Mouse (Mus musculus) left cerebral cortex, postnatal 25 days (tissue): ENCODE measurements at regions not wholly inside any gene's neighbourhood (a gene's known extent, or its start where the extent isn't known, plus 50 kb on each side); places are given as distances from the start of the nearest gene placed in this dataset.

Experiments used
- DNase-seq, 2 experiments: peaks; one replicate each; pipeline ENCODE4 v3.0.0; 2022; ENCODE audit warnings: low spot score in 2 of 2, mixed read lengths in 1 of 2
- intact Hi-C: fragments of 180-260 bp; cut with DNase I; formaldehyde crosslinking; loops from one replicate; pipeline ENCODE4 v1.15.1; 2025

GRCm38 (mm10) chr10:5747681-5748080 lies 57.7 kb downstream of the Fbxo5 start:
- no peak for DNase-seq
- intact Hi-C loops, result no loop called here

GRCm38 (mm10) chr10:5735141-5735540 lies 70.3 kb downstream of the Fbxo5 start:
- intact Hi-C loops, result no loop called here
- peak; percentile 1 to 55 for DNase-seq

- intact Hi-C loops, result no loop called here
- DNase-seq, result no peak
These were observed 60.8 kb downstream of the Vip start for GRCm38 (mm10) chr10:5699791-5700190.

- intact Hi-C loops, result no loop called here
- no peak for DNase-seq
These were observed 58.4 kb downstream of the Vip start for GRCm38 (mm10) chr10:5697457-5697856.
